Mouse (Mus musculus) hindbrain, embryonic 15.5 days (tissue): Measurements from ENCODE around the gene Iqcc. TPM values are rescaled to one million over a fixed set of nuclear protein-coding genes. Genes with fewer than 3 reads are reported as not detected.

Experiments
- ATAC-seq: fragments of 200-750 bp; cut with Nextera tagmentation; 2 replicates; pipeline ENCODE4 v1.8.0; 2017; ENCODE audit warnings: low read depth, moderate number of reproducible peaks, moderate TSS enrichment; ENCODE audit not compliant: low FRiP score
- H3K27ac ChIP-seq: fragments of 300-500 bp; sonication (generic); replicated peaks from 2 replicates; pipeline ENCODE4 v1.5.1; 2015; ENCODE audit warnings: mild to moderate bottlenecking, inconsistent platforms
- H3K27me3 ChIP-seq: fragments of 300-500 bp; sonication (generic); 2 replicates; pipeline ENCODE4 v1.6.1; 2015; ENCODE audit warnings: control low read depth, inconsistent platforms
- H3K36me3 ChIP-seq: fragments of 300-500 bp; sonication (generic); 2 replicates; pipeline ENCODE4 v1.6.1; 2015; ENCODE audit warnings: control low read depth, inconsistent platforms
- H3K4me1 ChIP-seq: fragments of 300-500 bp; sonication (generic); replicated peaks from 2 replicates; pipeline ENCODE4 v1.6.1; 2015; ENCODE audit warnings: control low read depth, inconsistent platforms
- H3K4me2 ChIP-seq: fragments of 300-500 bp; sonication (generic); 2 replicates; pipeline ENCODE4 v1.6.1; 2015; ENCODE audit warnings: moderate library complexity, mild to moderate bottlenecking, inconsistent platforms
- H3K4me3 ChIP-seq: fragments of 300-500 bp; sonication (generic); 2 replicates; pipeline ENCODE4 v1.5.1; 2015; ENCODE audit warnings: mild to moderate bottlenecking, inconsistent platforms
- H3K9ac ChIP-seq: fragments of 300-500 bp; sonication (generic); 2 replicates; pipeline ENCODE4 v1.6.1; 2015; ENCODE audit warnings: inconsistent platforms
- H3K9me3 ChIP-seq: fragments of 300-500 bp; sonication (generic); 2 replicates; pipeline ENCODE4 v1.6.1; 2016; ENCODE audit warnings: control low read depth, inconsistent platforms
- WGBS: fragments of 180-500 bp; shearing (Covaris S2); methylation state at CpG from one replicate; pipeline ENCODE4 v1.1.7; 2015; 5-methylcytosine and 5-hydroxymethylcytosine counted together
- polyA plus RNA-seq: library from polyadenylated mRNA; unstranded; fragments of >200 nt; fragmentation: Nextera tagmentation; extraction: Ambion mirVana; gene quantifications from 2 replicates; pipeline ENCODE4 v1.2.1, GENCODE M21; 2015

Gene Iqcc
- polyA plus RNA-seq, 1 experiment from 2014 or later: 32.9 TPM

DNA sequence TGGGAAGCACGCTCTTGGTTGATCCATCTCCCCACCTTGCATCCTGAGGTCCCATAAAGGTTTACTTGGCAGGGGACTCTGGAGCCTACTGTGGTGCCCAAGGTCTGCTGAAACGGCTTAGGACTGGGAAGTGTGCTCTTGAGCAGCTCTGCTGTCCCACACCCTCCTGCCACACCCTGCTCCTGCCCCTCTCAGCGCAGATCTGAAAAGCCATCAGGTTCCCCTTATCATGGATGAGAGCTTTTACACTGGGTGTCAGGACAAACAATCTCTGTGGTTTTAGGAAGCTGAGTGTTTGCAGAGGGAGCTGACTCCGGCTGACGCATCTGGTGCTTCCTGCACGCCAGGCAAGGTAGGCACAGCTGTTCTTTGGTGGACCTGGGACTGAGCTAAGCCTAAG, 15.0 kb upstream of the Iqcc start:
- Histone ChIP-seq H3K9me3 (no peaks in the 10 kb centered on the region), H3K4me1 (peaks cover 15% of the 10 kb centered on the region), H3K4me2 (no peak overlapping the region), H3K4me3 (no peak overlapping the region), H3K9ac (no peak overlapping the region), H3K27me3 (no peaks in the 10 kb centered on the region), H3K36me3 (peaks cover 81% of the 10 kb centered on the region), H3K27ac (no peak overlapping the region)
- 95% methylated on average over 6 of the region's 6 CpGs for whole genome bisulfite sequencing
- ATAC-seq: no peak

DNA sequence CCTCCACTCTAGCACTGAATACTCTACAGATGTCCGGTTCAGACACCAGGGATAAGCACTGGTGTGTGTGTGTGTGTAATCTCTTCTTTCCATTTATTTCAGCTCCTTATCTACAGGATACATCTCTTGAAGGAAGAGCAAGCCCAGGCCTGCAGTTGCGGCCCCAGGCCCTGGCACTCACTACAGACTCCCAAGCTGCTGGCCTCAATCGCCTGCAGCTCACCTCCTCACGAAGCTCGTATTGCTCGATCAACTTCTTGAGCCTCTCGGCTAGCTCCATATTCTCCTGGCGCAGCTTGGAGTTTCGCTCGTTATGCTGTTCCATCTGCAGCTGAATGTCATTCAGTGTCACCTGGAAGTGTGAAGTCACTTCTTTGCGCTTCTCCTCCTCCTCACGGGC, 13.0 kb upstream of the Iqcc start:
- H3K36me3 ChIP-seq: peaks cover 93% of the 10 kb centered on the region
- H3K4me3 ChIP-seq: no peak overlapping the region
- no peak overlapping the region for H3K27ac ChIP-seq
- 95% methylated on average over 12 of the region's 12 CpGs for WGBS
- peaks cover 6% of the 10 kb centered on the region; the same call in 1 of the 2 replicates for H3K4me1 ChIP-seq
- no peak overlapping the region for H3K9ac ChIP-seq
- ATAC-seq: no peak
- H3K9me3 ChIP-seq: no peaks in the 10 kb centered on the region
- H3K4me2 ChIP-seq: no peak overlapping the region
- no peaks in the 10 kb centered on the region for H3K27me3 ChIP-seq

DNA sequence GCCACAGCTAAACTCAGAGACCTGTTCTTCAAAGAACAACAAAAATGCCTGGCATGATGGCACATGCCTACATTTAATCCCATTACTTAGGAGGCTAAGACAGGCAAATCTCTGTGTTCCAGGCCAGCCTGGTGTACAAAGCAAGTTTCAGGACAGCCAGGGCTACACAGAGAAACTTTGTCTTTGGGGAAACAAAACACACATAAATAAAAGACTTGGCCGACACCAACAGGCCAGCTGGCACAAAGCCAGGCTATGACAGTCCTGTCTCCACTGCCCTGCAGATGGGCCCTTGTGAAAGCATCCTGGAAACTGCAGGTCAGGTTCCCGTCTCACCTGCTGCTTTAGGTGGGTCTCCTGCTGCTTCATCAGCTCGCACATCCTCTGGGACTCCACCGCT, 12.0 kb upstream of the Iqcc start:
- peaks cover 91% of the 10 kb centered on the region for H3K36me3 ChIP-seq
- H3K4me1 ChIP-seq: peaks cover 6% of the 10 kb centered on the region; the same call in 1 of the 2 replicates
- no peak for ATAC-seq
- H3K27me3 ChIP-seq: no peaks in the 10 kb centered on the region
- H3K27ac ChIP-seq: no peak overlapping the region
- no peaks in the 10 kb centered on the region for H3K9me3 ChIP-seq
- H3K9ac ChIP-seq: no peak overlapping the region
- 63% methylated on average over 4 of the region's 4 CpGs for WGBS
- no peak overlapping the region for H3K4me3 ChIP-seq
- no peak overlapping the region for H3K4me2 ChIP-seq

DNA sequence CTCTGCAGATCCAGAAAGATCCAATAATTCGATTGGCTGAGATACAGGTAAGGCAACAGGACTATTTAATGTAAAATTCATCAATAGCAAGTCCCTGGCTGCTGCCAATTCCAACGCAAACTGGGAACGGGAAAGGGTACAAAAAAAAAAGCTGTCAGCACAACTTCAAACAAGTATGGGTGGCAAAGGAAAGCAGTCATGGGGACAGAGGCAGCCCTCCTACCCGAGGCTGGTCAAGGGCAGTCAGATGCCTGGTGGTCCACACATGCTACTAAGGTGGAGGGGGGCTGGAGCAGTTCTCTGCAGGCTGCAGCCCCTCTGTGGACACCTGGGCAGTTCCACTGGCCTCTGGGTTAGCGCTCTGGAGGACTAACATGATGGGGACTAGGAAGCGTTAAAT, 7.1 kb upstream of the Iqcc start:
- Histone ChIP-seq H3K4me2 (no peak overlapping the region), H3K27me3 (no peaks in the 10 kb centered on the region), H3K9me3 (no peaks in the 10 kb centered on the region), H3K27ac (peak overlapping the region; percentile 97), H3K9ac (no peak overlapping the region), H3K36me3 (peaks cover 44% of the 10 kb centered on the region), H3K4me1 (peaks cover 44% of the 10 kb centered on the region), H3K4me3 (no peak overlapping the region)
- WGBS: 79% methylated on average over 6 of the region's 6 CpGs
- ATAC-seq: no peak

DNA sequence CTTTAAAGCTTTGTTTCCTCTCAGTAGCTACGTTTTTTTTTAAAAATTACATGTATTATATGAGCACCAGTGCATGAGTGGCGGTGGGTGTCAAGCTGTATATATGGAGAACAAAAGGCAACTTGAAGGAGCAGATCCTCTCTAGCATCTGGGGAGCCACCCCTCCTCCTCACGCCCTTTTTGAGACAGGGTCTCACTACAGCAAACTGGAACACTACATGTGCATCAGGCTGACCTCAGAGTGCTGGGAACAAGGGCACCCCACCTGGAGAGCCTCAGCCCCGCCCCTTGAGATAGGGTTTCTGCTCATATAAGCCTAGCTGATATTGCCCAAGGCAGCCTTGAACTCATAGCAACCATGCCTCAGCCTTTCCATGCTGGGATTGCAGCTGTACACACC, 6.6 kb upstream of the Iqcc start:
- Histone ChIP-seq H3K36me3 (peaks cover 39% of the 10 kb centered on the region), H3K27ac (peak overlapping the region; percentile 97), H3K27me3 (no peaks in the 10 kb centered on the region), H3K9me3 (no peaks in the 10 kb centered on the region), H3K4me1 (peaks cover 46% of the 10 kb centered on the region), H3K9ac (0 out of 2 replicates have a peak overlapping the region, but pooled peaks have one; percentile 86), H3K4me2 (peak overlapping the region; percentile 80), H3K4me3 (no peak overlapping the region)
- WGBS: 45% methylated on average over 4 of the region's 4 CpGs
- ATAC-seq: no peak

DNA sequence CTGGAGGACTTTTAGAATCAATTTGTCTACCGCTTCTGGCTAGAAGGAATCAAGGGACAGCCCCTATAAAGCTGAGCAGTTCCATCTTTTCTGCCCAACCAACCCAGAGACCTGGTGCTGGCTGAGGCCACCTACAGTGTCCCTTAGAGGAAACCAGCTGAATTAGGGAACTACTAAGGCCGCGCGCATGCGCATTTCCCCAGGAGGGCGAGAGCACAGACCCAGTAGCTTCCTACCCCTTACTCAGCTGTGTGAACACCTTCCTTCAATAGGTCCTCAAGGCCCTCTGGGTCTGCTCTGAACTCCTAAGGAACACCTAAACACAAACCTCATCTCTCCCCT, 6.1 kb upstream of the Iqcc start:
- peaks cover 34% of the 10 kb centered on the region for H3K36me3 ChIP-seq
- peak overlapping the region; percentile 69 for H3K4me3 ChIP-seq
- ATAC-seq: no peak
- peaks cover 46% of the 10 kb centered on the region for H3K4me1 ChIP-seq
- peak overlapping the region; percentile 86; the same call in 1 of the 2 replicates for H3K9ac ChIP-seq
- peak overlapping the region; percentile 97 for H3K27ac ChIP-seq
- no peaks in the 10 kb centered on the region for H3K9me3 ChIP-seq
- H3K27me3 ChIP-seq: no peaks in the 10 kb centered on the region
- WGBS: 0% methylated on average over 6 of the region's 6 CpGs
- peak overlapping the region; percentile 80 for H3K4me2 ChIP-seq

DNA sequence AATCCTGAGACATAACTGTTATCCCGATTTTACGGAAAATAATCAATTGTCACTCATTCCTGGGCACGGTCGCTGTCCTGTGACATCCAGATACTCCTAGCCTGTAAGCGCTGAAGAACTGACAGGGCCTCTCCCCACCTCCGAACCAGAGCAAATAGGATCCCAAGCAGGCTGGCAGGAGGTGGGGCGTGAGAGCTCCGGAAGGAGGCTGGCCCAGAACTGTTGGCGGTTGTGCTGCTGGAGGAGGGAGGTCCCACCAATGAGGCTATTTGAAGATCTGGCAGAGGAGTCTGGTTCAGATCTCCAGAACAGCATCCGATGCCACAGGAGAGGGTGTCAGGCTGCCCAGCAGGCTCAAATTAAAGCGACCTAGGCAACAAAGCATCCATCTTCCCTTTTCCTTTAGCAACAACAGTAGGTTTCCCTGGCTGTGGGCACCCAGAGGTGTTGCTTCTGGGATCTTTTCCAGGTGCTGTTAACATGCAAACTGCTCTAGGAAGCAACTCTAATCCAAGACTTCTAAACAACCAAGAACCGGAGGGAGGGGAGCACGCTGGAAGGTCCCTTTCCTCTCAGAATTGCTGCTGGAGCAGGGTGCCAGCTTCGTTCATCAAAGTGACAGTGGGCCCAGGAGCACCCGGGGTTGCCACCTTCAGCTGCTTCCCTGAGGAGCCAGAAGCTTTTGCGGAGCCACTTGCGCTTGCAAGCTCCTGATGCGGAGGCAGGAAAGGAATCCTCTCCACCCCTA, 5.6 kb upstream of the Iqcc start:
- peak; percentile 94 for ATAC-seq
- H3K9ac ChIP-seq: peak overlapping the region; percentile 86
- peak overlapping the region; percentile 97 for H3K27ac ChIP-seq
- no peaks in the 10 kb centered on the region for H3K27me3 ChIP-seq
- H3K4me3 ChIP-seq: peak overlapping the region; percentile 69
- no peaks in the 10 kb centered on the region for H3K9me3 ChIP-seq
- WGBS: 0% methylated on average over 18 of the region's 18 CpGs
- peaks cover 46% of the 10 kb centered on the region for H3K4me1 ChIP-seq
- H3K4me2 ChIP-seq: peak overlapping the region; percentile 80
- peaks cover 30% of the 10 kb centered on the region for H3K36me3 ChIP-seq

DNA sequence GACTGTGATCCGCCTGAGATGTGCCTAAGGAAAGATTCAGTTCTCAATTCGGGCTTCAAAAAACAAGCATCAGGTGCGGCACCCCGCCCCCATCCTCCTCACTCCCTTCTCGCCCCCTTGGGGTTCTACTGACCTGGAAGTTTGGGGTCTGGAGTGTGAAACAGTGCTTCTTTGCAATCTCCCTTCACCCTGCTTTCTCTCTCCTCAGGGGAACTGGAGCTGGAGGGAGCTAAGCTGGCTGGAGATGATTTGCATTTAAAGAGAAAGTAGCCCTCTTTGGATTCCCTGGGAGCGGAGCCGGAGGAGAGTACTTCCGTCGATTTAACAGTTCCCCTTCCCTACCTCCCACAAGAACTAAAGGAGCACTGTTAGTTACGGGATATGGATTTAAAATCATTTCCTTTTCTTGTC, 4.8 kb upstream of the Iqcc start, which contains the start of gene Ccdc28b:
Gene Ccdc28b, minus strand, starts transcription at position 267 of the 411 bp plus-strand sequence.
- peaks cover 49% of the 10 kb centered on the region for H3K4me1 ChIP-seq
- H3K27ac ChIP-seq: peak within 1 kb of the TSS; percentile 97
- WGBS: 1% methylated on average over 10 of the region's 10 CpGs
- peak; percentile 3; the same call in 1 of the 2 replicates for ATAC-seq
- H3K4me3 ChIP-seq: peak within 1 kb of the TSS; percentile 69
- H3K4me2 ChIP-seq: peak within 1 kb of the TSS; percentile 80
- H3K9me3 ChIP-seq: no peaks in the 10 kb centered on the region
- H3K27me3 ChIP-seq: no peaks in the 10 kb centered on the region
- peaks cover 22% of the 10 kb centered on the region for H3K36me3 ChIP-seq
- peak within 1 kb of the TSS; percentile 86 for H3K9ac ChIP-seq

DNA sequence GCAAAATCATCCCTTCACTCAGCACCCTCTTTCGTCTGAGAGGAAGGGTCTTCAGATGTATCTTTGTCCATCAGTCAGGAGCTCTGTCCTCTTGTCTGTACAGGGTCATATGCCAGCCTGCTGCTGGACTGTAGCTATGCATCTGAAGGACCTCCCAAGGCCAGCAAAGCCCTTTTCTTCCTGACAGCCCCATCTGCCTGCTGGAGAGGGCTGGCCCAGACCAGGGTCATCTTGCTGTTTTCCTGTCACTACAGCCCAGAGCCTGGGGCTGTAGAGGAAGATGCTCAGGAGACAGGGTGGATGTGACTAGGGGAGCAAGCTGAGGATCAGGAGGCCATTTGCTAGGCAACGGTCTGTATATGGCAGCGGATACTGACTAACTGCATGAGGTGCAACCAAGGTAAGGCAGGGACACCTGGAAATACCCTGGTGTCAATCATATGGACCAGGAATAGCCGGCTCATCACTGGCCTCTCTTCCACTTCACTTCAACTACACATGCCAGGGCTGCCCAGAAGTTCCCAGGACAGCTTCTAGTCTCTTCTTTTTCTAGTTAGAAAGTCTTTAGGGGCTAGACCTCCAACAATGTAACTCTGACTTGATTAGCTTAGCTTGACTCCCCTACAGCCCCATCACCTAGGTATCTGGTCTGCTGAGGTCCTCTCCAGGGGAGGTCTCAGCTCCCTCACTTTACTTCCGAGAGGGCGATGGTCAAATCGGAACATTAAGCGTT, 4.1 kb upstream of the Iqcc start:
- Histone ChIP-seq H3K9me3 (no peaks in the 10 kb centered on the region), H3K36me3 (peaks cover 15% of the 10 kb centered on the region), H3K4me3 (peak overlapping the region; percentile 69), H3K9ac (peak overlapping the region; percentile 86), H3K27ac (peak overlapping the region; percentile 97), H3K27me3 (no peaks in the 10 kb centered on the region), H3K4me1 (peaks cover 54% of the 10 kb centered on the region), H3K4me2 (peak overlapping the region; percentile 80)
- ATAC-seq: no peak
- 19% methylated on average over 8 of the region's 8 CpGs for WGBS

DNA sequence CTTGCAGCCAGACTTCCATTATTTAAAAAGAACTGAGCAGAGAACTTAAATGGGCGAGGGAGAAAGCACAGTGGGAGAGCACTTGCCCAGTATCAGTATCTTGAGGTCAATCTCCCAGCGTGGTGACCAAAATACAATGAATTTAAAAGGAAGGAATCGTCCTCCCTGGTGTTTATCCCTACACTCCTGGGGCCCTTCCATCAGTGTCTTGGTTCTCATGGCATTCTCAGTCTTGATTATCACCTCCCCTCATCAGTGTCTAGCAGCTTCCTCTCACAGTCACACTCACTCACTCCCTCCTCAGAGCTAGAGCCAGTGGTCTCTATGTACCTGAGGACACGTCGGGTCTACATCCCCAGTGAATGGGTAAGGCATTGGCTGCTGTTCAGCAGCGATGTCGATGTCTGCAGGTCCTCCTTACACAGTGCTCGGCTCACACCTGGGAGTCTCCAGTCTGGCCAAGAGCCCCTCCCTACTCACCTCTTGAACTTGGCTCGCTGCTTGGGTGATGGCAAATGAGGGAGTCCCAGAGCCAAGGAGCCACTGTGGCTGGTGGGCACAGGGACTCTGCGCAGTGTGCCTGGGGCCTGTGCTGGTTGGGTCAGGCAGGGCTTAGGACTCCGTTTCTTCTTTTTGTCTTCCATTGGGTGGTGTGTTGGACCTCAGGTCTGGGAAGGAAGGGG, 3.4 kb upstream of the Iqcc start:
- Histone ChIP-seq H3K9me3 (no peaks in the 10 kb centered on the region), H3K4me1 (peaks cover 61% of the 10 kb centered on the region), H3K4me3 (peak overlapping the region; percentile 69), H3K9ac (peak overlapping the region; percentile 86), H3K27me3 (no peaks in the 10 kb centered on the region), H3K4me2 (peak overlapping the region; percentile 80), H3K27ac (peak overlapping the region; percentile 97), H3K36me3 (peaks cover 8% of the 10 kb centered on the region)
- no peak for ATAC-seq
- 78% methylated on average over 11 of the region's 11 CpGs for WGBS

DNA sequence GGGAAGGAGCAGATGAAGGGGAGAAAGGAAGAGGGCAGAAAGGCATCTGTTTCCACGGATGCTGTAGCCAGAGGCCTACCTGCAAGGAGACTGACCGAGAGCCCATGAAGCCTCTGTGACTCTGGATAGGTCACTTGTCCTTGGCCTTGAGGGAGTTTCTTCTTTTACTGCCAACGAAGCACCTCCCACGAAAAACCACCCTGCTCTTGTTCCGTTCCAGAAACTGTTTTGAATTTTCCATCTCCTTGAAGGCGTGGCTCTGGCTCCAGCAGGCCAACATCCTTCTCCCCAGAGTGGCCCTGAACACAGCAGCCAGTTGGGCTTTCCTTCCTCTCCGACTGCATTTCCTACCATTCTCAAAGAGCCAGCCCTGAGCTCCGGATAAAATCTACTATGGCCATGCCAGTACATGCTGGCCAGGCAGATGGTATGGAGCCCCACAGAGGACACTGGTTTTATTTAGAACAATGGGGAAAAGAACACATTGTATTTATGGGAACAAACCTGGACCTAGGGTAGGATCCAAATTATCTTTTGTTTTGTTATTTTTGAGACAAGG, 2.5 kb upstream of the Iqcc start:
- no peaks in the 10 kb centered on the region for H3K9me3 ChIP-seq
- H3K9ac ChIP-seq: no peak overlapping the region
- 85% methylated on average over 8 of the region's 8 CpGs for WGBS
- H3K27ac ChIP-seq: 0 out of 2 replicates have a peak overlapping the region, but pooled peaks have one; percentile 4
- H3K4me3 ChIP-seq: no peak overlapping the region
- no peaks in the 10 kb centered on the region for H3K27me3 ChIP-seq
- peak overlapping the region; percentile 80 for H3K4me2 ChIP-seq
- no peak for ATAC-seq
- H3K36me3 ChIP-seq: peaks cover 4% of the 10 kb centered on the region
- H3K4me1 ChIP-seq: peaks cover 61% of the 10 kb centered on the region
